Mouse (Mus musculus) bone marrow, adult 2 months (tissue): ENCODE measurements around the gene Utp20.

Experiments
- CTCF ChIP-seq: fragments of 200-500 bp; IDR thresholded peaks from 2 replicates; pipeline ENCODE4 v1.5.1; 2011; ENCODE audit warnings: low read length, control low read depth; ENCODE audit not compliant: control insufficient read depth, insufficient read depth
- POLR2A ChIP-seq: fragments of 200-500 bp; IDR thresholded peaks from 2 replicates; pipeline ENCODE4 v1.6.1; 2011; ENCODE audit warnings: low read depth, mild to moderate bottlenecking, control low read depth, low read length, borderline replicate concordance; ENCODE audit not compliant: control insufficient read depth

DNA sequence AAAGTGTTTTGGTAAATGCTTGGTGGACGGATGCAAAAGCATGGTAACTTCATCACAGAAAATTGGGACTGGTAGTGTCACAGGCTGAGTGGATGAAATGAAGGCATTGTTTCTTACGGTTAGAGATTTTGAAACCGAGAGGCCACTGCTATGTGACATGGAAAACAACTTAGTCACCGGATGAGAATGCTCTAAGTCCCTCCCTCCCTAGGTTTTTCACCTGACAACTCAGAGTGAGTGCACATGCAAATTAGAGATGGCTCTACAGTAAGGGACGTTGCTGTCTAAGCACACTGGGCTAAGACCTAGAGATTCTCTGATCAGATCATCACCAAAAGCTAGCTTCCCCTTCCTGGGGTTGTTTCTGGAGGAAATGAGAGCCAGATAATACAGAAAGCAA is 48.3 kb upstream of the Utp20 start:
- TF ChIP-seq CTCF (no peak), POLR2A (no peak)
